Mouse (Mus musculus) limb, embryonic 15.5 days (tissue): ENCODE results near the gene Zar1. TPM values are rescaled to one million over a fixed set of nuclear protein-coding genes. Genes with fewer than 3 reads are reported as not detected.
"Not testable (repeated sequence)": the region's sequence is repeated elsewhere in the genome, so short reads cannot be mapped to it uniquely, and the experiment has no call there.

Experiments used
- ATAC-seq: fragments of 200-750 bp; cut with Nextera tagmentation; 2 replicates; pipeline ENCODE4 v1.8.0; 2017; ENCODE audit warnings: low read depth, moderate TSS enrichment; ENCODE audit not compliant: insufficient number of reproducible peaks, low FRiP score, low TSS enrichment
- H3K27ac ChIP-seq: fragments of 300-500 bp; sonication (generic); 2 replicates; pipeline ENCODE4 v1.5.1; 2015; ENCODE audit warnings: moderate library complexity, mild to moderate bottlenecking, inconsistent platforms
- H3K27me3 ChIP-seq: fragments of 300-500 bp; sonication (generic); 2 replicates; pipeline ENCODE4 v1.6.1; 2015; ENCODE audit warnings: inconsistent platforms
- H3K36me3 ChIP-seq: fragments of 300-500 bp; sonication (generic); 2 replicates; pipeline ENCODE4 v1.6.1; 2015; ENCODE audit warnings: inconsistent platforms
- H3K4me1 ChIP-seq: fragments of 300-500 bp; sonication (generic); 2 replicates; pipeline ENCODE4 v1.6.1; 2015; ENCODE audit warnings: inconsistent platforms
- H3K4me2 ChIP-seq: fragments of 300-500 bp; sonication (generic); 2 replicates; pipeline ENCODE4 v1.6.1; 2015; ENCODE audit warnings: mild to moderate bottlenecking, inconsistent platforms
- H3K4me3 ChIP-seq: fragments of 300-500 bp; sonication (generic); 2 replicates; pipeline ENCODE4 v1.5.1; 2015; ENCODE audit warnings: mild to moderate bottlenecking, inconsistent platforms
- H3K9ac ChIP-seq: fragments of 300-500 bp; sonication (generic); 2 replicates; pipeline ENCODE4 v1.6.1; 2015; ENCODE audit warnings: inconsistent platforms
- H3K9me3 ChIP-seq: fragments of 300-500 bp; sonication (generic); 2 replicates; pipeline ENCODE4 v1.6.1; 2016; ENCODE audit warnings: inconsistent platforms
- WGBS: fragments of 180-500 bp; shearing (Covaris S2); methylation state at CpG from one replicate; pipeline ENCODE4 v1.1.7; 2015; 5-methylcytosine and 5-hydroxymethylcytosine counted together
- polyA plus RNA-seq: library from polyadenylated mRNA; unstranded; fragments of >200 nt; fragmentation: Nextera tagmentation; extraction: Ambion mirVana; gene quantifications from 2 replicates; pipeline ENCODE4 v1.2.1, GENCODE M21; 2015

The Zar1 gene
- polyA plus RNA-seq, 1 experiment from 2014 or later, result 0.40 TPM

- not testable (repeated sequence) for H3K9me3 ChIP-seq, ATAC-seq, H3K4me1 ChIP-seq, H3K27me3 ChIP-seq, H3K36me3 ChIP-seq, H3K27ac ChIP-seq, H3K4me3 ChIP-seq, H3K4me2 ChIP-seq, H3K9ac ChIP-seq
- 76% methylated on average over 2 of the region's 2 CpGs for whole genome bisulfite sequencing
Measured at GRCm38 (mm10) chr5:72563183-72563582, 17.9 kb downstream of the Zar1 start.

GRCm38 (mm10) chr5:72560976-72561628 lies 20.0 kb downstream of the Zar1 start:
- no peak for ATAC-seq
- H3K4me2 ChIP-seq, result no peak overlapping the region
- no peak overlapping the region for H3K4me3 ChIP-seq
- WGBS, result 70% methylated on average over 3 of the region's 3 CpGs
- H3K27ac ChIP-seq, result no peak overlapping the region
- H3K4me1 ChIP-seq, result peaks cover 11% of the 10 kb centered on the region
- no peaks in the 10 kb centered on the region for H3K9me3 ChIP-seq
- H3K36me3 ChIP-seq, result 0 out of 2 replicates have a peak, but pooled peaks cover under 1% of the 10 kb centered on the region
- H3K9ac ChIP-seq, result no peak overlapping the region
- H3K27me3 ChIP-seq, result no peaks in the 10 kb centered on the region

GRCm38 (mm10) chr5:72559544-72560049 lies 21.5 kb downstream of the Zar1 start, which contains the start of gene Nfxl1:
Gene Nfxl1 (minus strand): TSS chr5:72559684.
- Histone ChIP-seq H3K36me3 (peaks cover 6% of the 10 kb centered on the region; the same call in 1 of the 2 replicates), H3K9me3 (no peaks in the 10 kb centered on the region), H3K27me3 (no peaks in the 10 kb centered on the region), H3K4me2 (peak within 1 kb of the TSS; percentile 90), H3K4me3 (peak within 1 kb of the TSS; percentile 95), H3K4me1 (peaks cover 11% of the 10 kb centered on the region), H3K27ac (peak within 1 kb of the TSS; percentile 76), H3K9ac (peak within 1 kb of the TSS; percentile 87)
- peak; percentile 94 for ATAC-seq
- WGBS, result under 1% methylated on average over 42 of the region's 42 CpGs

GRCm38 (mm10) chr5:72558716-72559526 lies 22.1 kb downstream of the Zar1 start:
- peak; percentile 73 for ATAC-seq
- H3K4me1 ChIP-seq, result peaks cover 6% of the 10 kb centered on the region; the same call in 1 of the 2 replicates
- H3K27me3 ChIP-seq, result no peaks in the 10 kb centered on the region
- H3K9ac ChIP-seq, result peak overlapping the region; percentile 87
- peak overlapping the region; percentile 76 for H3K27ac ChIP-seq
- peak overlapping the region; percentile 95 for H3K4me3 ChIP-seq
- H3K9me3 ChIP-seq, result no peaks in the 10 kb centered on the region
- H3K4me2 ChIP-seq, result peak overlapping the region; percentile 90
- H3K36me3 ChIP-seq, result peaks cover 6% of the 10 kb centered on the region; the same call in 1 of the 2 replicates
- under 1% methylated on average over 57 of the region's 57 CpGs for WGBS

- no peaks in the 10 kb centered on the region for H3K9me3 ChIP-seq
- no peak overlapping the region for H3K27ac ChIP-seq
- no peak overlapping the region for H3K4me2 ChIP-seq
- H3K27me3 ChIP-seq, result no peaks in the 10 kb centered on the region
- 77% methylated on average over 3 of the region's 3 CpGs for WGBS
- no peak overlapping the region for H3K4me3 ChIP-seq
- no peak overlapping the region for H3K9ac ChIP-seq
- peaks cover 6% of the 10 kb centered on the region; the same call in 1 of the 2 replicates for H3K4me1 ChIP-seq
- H3K36me3 ChIP-seq, result peaks cover 19% of the 10 kb centered on the region
- ATAC-seq, result no peak
Measured at GRCm38 (mm10) chr5:72556245-72556644, 24.8 kb downstream of the Zar1 start.

- no peak for ATAC-seq
- H3K4me3 ChIP-seq, result no peak overlapping the region
- H3K36me3 ChIP-seq, result peaks cover 21% of the 10 kb centered on the region
- no peaks in the 10 kb centered on the region for H3K9me3 ChIP-seq
- 89% methylated on average over 3 of the region's 3 CpGs for WGBS
- H3K4me1 ChIP-seq, result no peaks in the 10 kb centered on the region
- H3K27ac ChIP-seq, result no peak overlapping the region
- H3K4me2 ChIP-seq, result no peak overlapping the region
- H3K9ac ChIP-seq, result no peak overlapping the region
- no peaks in the 10 kb centered on the region for H3K27me3 ChIP-seq
Measured at GRCm38 (mm10) chr5:72551209-72551608, 29.8 kb downstream of the Zar1 start.

- no peak for ATAC-seq
- H3K9ac ChIP-seq, result no peak overlapping the region
- no peaks in the 10 kb centered on the region for H3K4me1 ChIP-seq
- WGBS, result 92% methylated on average over 3 of the region's 3 CpGs
- H3K27me3 ChIP-seq, result no peaks in the 10 kb centered on the region
- H3K4me2 ChIP-seq, result no peak overlapping the region
- no peaks in the 10 kb centered on the region for H3K9me3 ChIP-seq
- no peak overlapping the region for H3K27ac ChIP-seq
- H3K4me3 ChIP-seq, result no peak overlapping the region
- peaks cover 46% of the 10 kb centered on the region for H3K36me3 ChIP-seq
Measured at GRCm38 (mm10) chr5:72528896-72529295, 52.2 kb downstream of the Zar1 start.

Other genes starting within 250 kb of the Zar1 start
- gene Corin, start 76.8 kb downstream of the Zar1 start, polyA plus RNA-seq, result 2.7 and 3.0 TPM in 2 replicates
- gene Nfxl1, start 21.6 kb downstream of the Zar1 start, polyA plus RNA-seq, result 15.4 and 16.6 TPM in 2 replicates
- 0.27 and 0.31 TPM in 2 replicates for gene Gm5868, start 6.3 kb upstream of the Zar1 start, polyA plus RNA-seq
- not detected in 2 replicates for gene Cnga1, start 63.0 kb upstream of the Zar1 start, polyA plus RNA-seq
- 24.8 and 27.7 TPM in 2 replicates for gene Nipal1, start 66.5 kb upstream of the Zar1 start, polyA plus RNA-seq
- gene Txk, start 171.5 kb upstream of the Zar1 start, polyA plus RNA-seq, result 0.20 and 0.30 TPM in 2 replicates